Mouse (Mus musculus) liver, embryonic 14.5 days (tissue): Measurements from ENCODE around the gene Zscan4c.
"Not testable (repeated sequence)": the region's sequence is repeated elsewhere in the genome, so short reads cannot be mapped to it uniquely, and the experiment has no call there.

Experiments
- CTCF ChIP-seq: IDR thresholded peaks from 2 replicates; pipeline ENCODE4 v1.5.1; 2016; ENCODE audit warnings: antibody characterized with exemption, low read depth, control low read depth
- EP300 ChIP-seq: IDR thresholded peaks from 2 replicates; pipeline ENCODE4 v1.6.1; 2016; ENCODE audit warnings: antibody characterized with exemption, low read depth

- not testable (repeated sequence) for TF ChIP-seq CTCF, EP300
These were observed at the start of gene Zscan4c for GRCm38 (mm10) chr7:11005445-11005844.
